Mouse (Mus musculus) CH12.LX (cell line): ENCODE measurements around the gene Coro2b.

Experiments used
- CTCF ChIP-seq, 2 experiments: IDR thresholded peaks in 1 of 2; conservative IDR thresholded peaks in 1 of 2; 2 replicates each; pipeline ENCODE4 v1.5.1; 2011 to 2012; ENCODE audit warnings: low read depth in 2 of 2, low read length in 2 of 2, improper control_type of control experiment in 1 of 2, inconsistent platforms in 1 of 2, mild to moderate bottlenecking in 1 of 2, moderate library complexity in 1 of 2
- E2F4 ChIP-seq: IDR thresholded peaks from 2 replicates; pipeline ENCODE4 v1.6.1; 2011; ENCODE audit warnings: low read depth, low read length, improper control_type of control experiment; ENCODE audit not compliant: insufficient replicate concordance
- ELF1 ChIP-seq: IDR thresholded peaks from 2 replicates; pipeline ENCODE4 v1.6.1; 2014; ENCODE audit warnings: low read depth, mild to moderate bottlenecking, inconsistent platforms, low read length, improper control_type of control experiment
- EP300 ChIP-seq: IDR thresholded peaks from 2 replicates; pipeline ENCODE4 v1.6.1; 2011; ENCODE audit warnings: low read length, improper control_type of control experiment
- KAT2A ChIP-seq: IDR thresholded peaks from 2 replicates; pipeline ENCODE4 v1.6.1; 2012; ENCODE audit warnings: low read length, improper control_type of control experiment, inconsistent platforms; ENCODE audit not compliant: insufficient replicate concordance
- MAFK ChIP-seq: IDR thresholded peaks from 2 replicates; pipeline ENCODE4 v1.6.1; 2011; ENCODE audit warnings: low read length, improper control_type of control experiment; ENCODE audit not compliant: insufficient replicate concordance
- MEF2A ChIP-seq: IDR thresholded peaks from 2 replicates; pipeline ENCODE4 v1.6.1; 2014; ENCODE audit warnings: low read depth, mild to moderate bottlenecking, inconsistent platforms, low read length, improper control_type of control experiment, borderline replicate concordance
- MXI1 ChIP-seq: IDR thresholded peaks from 2 replicates; pipeline ENCODE4 v1.6.1; 2011; ENCODE audit warnings: mild to moderate bottlenecking, low read depth, low read length, improper control_type of control experiment
- POLR2A ChIP-seq: IDR thresholded peaks from 2 replicates; pipeline ENCODE4 v1.6.1; 2011; ENCODE audit warnings: low read depth, mild to moderate bottlenecking, improper control_type of control experiment, low read length
- POLR2AphosphoS2 ChIP-seq: IDR thresholded peaks from 2 replicates; pipeline ENCODE4 v1.6.1; 2011; ENCODE audit warnings: low read depth, low read length, improper control_type of control experiment
- RCOR1 ChIP-seq: conservative IDR thresholded peaks from 2 replicates; pipeline ENCODE4 v1.6.1; 2012; ENCODE audit warnings: low read depth, mild to moderate bottlenecking, inconsistent platforms, low read length, improper control_type of control experiment
- UBTF ChIP-seq: IDR thresholded peaks from 2 replicates; pipeline ENCODE4 v1.6.1; 2012; ENCODE audit warnings: low read depth, mild to moderate bottlenecking, inconsistent platforms, low read length, improper control_type of control experiment, moderate library complexity
- USF1 ChIP-seq: IDR thresholded peaks from 2 replicates; pipeline ENCODE4 v1.6.1; 2014; ENCODE audit warnings: low read depth, mild to moderate bottlenecking, inconsistent platforms, low read length, improper control_type of control experiment
- ZC3H11A ChIP-seq: IDR thresholded peaks from 2 replicates; pipeline ENCODE4 v1.6.1; 2012; ENCODE audit warnings: low read depth, mild to moderate bottlenecking, inconsistent platforms, low read length, improper control_type of control experiment

GRCm38 (mm10) chr9:62536119-62536654, 657 bp downstream of the Coro2b start:
- TF ChIP-seq POLR2AphosphoS2 (no peak), CTCF (conservative IDR thresholded peaks at IDR 0.05 in 1 of 2, IDR thresholded peaks at IDR 0.05 in 1 of 2; ENCODE audit: low read depth in 2 of 2, low read length in 2 of 2) (no peak), E2F4 (no peak), EP300 (no peak), POLR2A (no peak), KAT2A (no peak), MXI1 (no peak), MEF2A (no peak), RCOR1 (no peak), UBTF (no peak), USF1 (no peak), ZC3H11A (no peak), ELF1 (no peak), MAFK (no peak)
